Mouse (Mus musculus) cerebral cortex, adult 2 months (tissue): Measurements from ENCODE around the gene Ccdc28b.

ENCODE experiments used
- WGBS: fragments of 180-500 bp; shearing (Covaris S2); methylation state at CpG from one replicate; pipeline ENCODE4 v1.1.7; 2018; 5-methylcytosine and 5-hydroxymethylcytosine counted together

The Ccdc28b gene

DNA sequence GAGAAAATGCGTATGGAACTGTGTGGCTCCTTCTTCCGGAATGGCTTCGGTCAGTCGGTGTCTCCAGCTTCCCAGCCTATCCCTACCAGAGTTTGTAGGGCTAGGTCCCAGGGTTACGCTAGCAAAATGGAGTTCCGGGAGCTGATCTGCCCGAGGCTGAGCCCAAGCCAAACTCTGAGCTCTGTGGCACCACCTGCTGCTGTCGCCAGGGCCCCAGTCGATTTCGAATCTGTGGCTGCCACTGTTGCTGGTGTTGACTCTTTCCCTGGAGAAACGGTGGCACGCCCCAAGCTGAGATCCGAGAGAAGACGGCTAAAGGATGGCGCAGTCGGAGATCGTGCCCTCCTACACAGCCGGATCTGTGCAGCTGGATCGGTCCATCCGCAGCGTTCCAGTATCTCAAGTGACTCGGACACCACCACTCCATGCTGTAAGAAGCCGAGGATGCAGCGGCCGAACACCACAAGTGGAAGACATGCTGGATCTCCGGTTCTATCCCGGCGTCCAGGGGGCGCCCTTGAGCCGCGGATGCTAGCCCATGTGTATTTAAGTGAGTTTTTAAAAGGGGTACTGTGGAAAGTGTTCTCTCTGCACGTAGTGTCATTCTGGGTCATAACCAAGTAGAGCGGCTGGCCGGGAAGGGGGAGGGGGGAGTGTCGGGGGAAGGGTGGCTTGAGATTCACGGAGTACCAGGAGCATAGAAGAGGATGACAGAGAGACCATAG, 38.7 kb downstream of the Ccdc28b start:
- WGBS = 2% methylated on average over 36 of the region's 36 CpGs

DNA sequence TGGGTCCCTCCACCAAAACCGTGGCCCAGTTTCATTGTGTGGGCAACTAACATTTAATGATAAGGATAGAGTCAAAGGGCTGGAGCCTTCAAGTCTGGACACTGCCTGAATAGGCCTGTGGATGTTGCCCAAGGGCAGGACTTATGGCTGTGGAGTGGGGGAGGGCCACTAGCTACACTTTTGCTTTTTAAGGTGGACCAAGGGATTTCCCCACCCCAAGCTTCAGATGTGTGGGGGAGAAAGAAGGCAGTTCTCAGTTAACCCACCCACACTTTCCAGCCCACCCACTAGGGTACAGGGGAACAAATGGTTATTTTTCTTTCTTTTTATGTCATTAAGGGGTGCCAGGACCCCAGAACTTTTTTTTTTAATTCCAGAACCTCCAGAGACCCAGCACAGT, 39.4 kb downstream of the Ccdc28b start:
- WGBS = 71% methylated on average over 1 of the region's 1 CpGs

DNA sequence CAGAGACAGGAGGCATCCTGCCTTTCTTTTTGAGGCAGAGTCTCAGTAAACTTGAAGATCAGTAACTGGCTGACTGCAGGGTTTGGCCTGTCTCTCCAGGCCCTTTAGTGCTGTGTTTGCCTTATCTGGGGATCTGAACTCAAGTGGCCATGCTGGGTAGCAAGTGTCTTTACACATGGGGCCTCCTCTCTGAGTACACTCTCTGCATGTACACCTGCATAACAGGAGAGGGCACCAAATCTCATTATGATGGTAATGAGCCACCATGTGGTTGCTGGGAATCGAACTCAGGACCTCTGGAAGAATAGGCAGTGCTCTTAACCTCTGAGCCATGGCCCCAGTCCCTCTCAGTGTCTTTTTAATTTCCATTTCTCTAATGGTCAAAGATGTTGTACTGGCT, 41.5 kb downstream of the Ccdc28b start:
- 85% methylated on average over 1 of the region's 1 CpGs for WGBS

DNA sequence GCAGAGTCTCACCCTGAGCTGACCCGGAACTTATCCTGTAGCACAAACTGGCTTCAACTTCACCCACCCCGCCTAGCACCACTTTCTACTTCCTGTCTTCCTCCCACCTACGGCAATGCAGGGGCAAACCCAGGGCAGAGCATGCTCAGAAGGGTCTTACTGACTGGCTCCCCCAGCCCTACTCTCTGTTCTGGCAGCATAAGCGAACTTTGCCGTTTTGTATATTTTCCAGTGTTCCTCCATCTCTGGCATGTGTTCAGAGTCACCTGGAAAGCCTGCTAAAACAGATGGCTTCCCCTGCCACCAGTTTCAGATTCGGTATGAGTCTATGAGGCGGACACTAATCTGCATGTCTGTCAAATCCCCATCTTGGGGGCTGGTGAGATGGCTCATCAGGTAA, 43.4 kb downstream of the Ccdc28b start:
- WGBS = 54% methylated on average over 7 of the region's 7 CpGs

DNA sequence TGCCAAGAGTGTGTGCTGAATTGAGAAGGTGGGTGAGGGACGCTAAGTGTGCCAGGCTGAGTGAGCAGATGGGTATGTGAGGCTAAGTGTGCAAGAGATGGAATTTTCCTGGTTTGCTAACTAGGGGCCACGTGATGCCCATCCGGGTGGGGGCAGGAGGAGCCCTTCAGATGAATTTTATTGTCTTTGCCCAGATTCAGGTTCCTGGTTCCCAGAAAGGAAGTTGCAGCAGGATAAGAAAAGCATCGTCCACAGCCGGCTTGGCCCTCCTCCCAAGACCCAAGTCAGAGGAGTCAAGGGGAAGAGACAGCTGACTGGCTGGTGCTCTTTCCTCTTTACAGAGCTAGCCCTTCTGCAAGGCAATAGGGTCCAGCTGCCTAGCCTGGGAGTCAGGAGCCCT, 45.3 kb downstream of the Ccdc28b start, which contains the start of gene Fam167b:
Gene Fam167b, minus strand, starts transcription at position 84 of the 400 bp plus-strand sequence.
- WGBS = 66% methylated on average over 5 of the region's 5 CpGs

DNA sequence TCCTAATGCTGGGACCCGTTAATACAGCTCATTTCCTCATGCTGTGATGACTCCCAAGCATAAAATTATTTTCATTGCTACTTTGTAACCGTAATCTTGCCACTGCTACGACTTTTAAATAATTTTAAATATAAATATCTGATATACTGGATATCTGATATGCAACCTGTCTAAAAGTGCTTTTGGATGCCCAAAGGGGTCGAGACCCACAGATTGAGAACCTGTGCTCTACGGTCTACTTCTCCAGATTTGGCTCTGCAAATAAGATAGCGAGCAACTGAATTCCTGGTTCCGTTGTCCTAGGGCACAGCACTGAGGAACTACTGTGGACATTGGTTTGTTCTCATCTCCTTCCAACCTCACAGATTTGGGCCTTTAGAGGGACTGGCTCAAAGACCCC, 46.1 kb downstream of the Ccdc28b start:
- WGBS = 86% methylated on average over 7 of the region's 7 CpGs

DNA sequence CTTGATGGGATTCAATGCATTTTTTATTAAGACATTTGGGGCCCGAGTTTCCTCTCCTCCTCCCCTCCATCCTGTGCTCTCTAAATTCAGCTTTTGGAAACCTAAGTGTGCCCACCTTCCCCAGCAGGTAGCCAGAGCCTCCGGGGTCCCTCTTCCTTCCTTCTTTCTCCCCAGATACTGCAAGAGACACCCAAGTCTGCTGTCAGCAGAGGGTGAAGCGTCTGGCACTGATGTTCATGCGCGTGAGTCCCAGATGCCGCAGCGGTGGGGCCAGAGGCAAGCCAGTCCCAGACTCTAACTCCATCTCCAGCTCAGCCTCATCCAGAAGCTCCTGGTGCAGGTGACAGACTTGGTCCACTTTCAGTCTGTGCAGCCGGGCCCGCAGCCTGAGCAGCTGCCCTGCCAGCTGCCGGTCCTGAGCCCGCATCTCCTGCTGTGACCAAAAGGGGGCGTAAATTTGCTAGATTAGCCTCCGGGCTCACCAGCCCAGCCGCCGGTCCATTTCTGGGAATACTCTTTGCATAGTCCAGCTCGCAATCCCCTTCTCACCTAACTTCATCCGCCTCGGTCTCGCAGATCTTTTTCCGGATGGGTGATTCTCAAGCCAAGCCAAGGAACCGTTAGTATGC, 46.8 kb downstream of the Ccdc28b start:
- 36% methylated on average over 21 of the region's 21 CpGs for WGBS

DNA sequence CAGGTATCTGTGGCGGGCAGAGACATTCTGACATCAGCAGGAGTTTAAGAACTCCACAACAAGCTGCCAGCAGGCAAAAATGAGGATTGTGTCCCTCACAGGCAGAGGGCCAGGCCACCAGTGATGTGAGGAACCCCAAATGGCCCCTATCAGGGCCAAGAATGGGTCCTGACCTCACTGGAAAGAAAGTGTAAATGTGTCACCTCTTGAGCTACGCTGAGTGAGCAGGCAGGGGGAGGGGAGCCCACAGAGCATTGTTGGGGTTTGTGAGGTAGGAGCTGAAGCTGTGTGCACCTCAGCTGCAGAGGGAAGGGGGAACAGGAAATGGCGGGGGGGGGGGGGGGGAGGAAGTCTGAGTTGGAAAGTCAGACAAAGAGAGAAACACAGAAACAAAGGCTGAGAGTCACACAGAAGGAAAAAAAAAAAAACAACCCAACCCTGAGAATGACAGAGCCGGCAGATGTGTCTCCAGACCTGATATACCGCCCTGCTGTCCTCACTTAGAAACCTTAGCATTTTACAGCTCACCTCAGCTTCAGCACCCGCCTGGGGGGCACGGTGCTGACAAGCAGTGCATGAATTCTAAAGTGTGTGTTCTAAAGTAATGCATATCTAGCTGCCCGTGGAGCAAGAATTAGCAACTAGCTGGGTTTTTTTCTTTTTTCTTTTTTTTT, 48.4 kb downstream of the Ccdc28b start:
- 63% methylated on average over 7 of the region's 8 CpGs for WGBS

DNA sequence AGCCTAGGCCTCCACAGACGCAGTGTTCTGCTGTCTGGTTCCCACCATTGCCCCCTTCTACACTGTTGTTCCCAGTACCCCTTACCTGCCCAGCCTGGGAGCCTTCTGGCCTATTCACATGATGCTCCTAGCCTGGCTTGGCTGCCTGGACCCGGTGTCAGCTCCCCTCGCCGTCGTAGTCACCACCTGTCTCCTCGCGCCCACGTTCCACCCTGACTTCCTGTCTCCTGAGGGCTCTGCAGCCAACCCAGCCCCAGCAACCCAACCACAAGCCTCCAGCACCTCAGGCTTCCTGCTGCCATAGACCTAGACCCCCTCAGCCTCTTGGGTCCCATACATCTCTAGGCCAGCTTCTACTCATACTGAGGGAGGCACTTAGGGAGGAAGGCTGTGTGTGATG, 50.3 kb downstream of the Ccdc28b start, which contains the start of gene Lck:
Gene Lck, minus strand, starts transcription at position 212 of the 400 bp plus-strand sequence.
- 92% methylated on average over 8 of the region's 8 CpGs for WGBS

DNA sequence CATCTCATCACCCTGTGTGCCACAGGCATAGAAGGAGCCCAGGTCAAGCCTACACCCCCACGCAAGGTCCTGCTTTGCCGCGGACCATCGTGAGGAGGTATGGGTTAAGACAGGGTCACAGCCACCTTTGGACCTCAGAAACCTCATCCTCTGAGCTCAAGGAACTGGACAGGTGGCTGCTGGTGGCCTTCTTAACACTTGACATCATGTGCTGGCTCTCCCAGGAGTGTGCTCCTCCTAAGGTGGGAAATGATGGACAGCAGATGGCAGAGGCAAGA, 50.7 kb downstream of the Ccdc28b start:
- 97% methylated on average over 4 of the region's 4 CpGs for WGBS

DNA sequence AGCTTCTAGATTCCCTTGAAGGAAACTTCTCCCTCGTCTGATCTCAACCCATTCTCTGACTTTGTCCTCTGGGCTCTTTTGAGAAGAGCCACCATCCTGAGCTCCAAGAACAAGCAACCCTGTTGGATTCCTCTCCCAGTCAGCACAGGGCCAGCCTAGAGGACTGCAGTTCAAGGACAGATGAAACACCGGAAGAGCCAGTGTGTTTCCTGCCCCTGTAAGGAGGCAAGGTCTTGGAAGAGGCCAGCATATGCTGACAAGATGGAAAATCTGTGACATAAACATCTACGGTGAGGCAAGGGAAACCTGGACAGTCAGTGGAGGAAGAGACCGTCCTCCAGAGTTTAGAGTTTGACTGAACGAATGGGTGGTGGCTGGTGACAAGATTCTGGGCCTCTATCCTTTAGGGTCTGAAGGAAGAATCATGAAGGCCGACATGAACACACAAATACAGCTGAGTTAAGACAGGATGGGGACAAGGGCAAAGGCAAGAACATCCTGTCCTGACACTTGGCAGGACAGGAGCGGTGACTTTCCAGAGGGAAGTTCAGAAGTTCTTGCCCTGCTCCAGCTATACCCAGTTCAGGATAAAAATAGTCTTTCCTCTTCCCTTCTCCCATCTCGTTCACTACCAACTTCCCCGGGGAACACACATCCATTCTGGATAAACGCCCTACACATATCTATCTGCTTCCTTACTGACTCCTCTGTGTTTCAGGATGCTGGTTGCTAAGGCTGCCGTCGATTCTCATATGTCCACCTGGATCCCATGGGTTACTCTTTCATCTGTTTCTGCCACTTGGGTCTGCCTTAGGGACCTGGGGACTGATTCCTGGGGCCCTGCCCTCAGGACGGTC, 51.3 kb downstream of the Ccdc28b start:
- WGBS = 72% methylated on average over 13 of the region's 13 CpGs

DNA sequence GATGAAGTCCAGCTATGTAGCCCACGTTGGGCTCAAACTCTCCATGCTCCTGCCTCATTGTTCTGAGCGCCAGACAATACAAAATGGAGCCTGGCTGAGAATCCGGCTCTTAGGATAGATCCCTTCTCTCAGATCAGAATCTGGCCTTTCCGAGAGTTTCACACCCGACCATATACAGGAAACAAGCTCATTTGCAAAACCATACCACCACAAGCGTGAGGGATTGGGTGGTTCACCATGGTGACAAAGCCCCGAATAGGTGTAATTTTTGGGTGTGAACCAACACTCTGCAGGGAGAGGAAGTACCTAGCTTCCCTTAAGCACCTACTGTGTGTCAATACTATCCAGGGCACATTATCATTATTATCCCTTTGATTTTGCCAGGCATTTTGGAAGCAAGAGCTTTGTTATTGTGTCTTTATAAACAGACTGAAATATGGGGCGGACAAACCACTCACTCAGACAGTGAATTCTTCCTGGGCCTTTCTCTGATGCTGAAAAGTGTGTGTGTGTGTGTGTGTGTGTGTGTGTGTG, 52.1 kb downstream of the Ccdc28b start:
- 87% methylated on average over 8 of the region's 8 CpGs for WGBS

DNA sequence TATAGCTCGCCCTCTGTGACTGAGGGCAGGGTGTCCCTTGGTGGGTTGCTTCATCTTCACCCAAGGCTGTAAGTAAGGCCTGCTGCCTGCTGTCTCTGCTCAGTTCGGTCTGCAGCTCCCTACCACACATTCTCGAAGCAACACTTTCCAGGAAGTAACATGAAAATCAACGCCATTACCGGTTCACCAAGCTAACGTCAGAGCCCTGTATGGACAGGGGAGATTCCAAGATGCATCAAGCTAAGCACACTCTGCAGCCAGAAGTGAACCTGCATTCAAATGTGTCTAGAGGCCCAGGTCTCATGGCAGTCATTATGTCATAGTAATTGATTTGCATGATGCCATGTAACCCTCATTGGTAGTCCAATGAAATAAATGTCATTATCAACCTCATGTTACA, 53.7 kb downstream of the Ccdc28b start:
- 87% methylated on average over 6 of the region's 6 CpGs for WGBS
